Mouse (Mus musculus): ENCODE data around the gene Ifnk.
A peak's percentile ranks its signal among the peaks of the same experiment; 100 is the strongest.

Gene Ifnk

GRCm38 (mm10) chr4:35151756-35152155 lies at the start of gene Ifnk:
Gene Ifnk (plus strand): TSS chr4:35152056.
- no peak for DNase-seq (ENCODE audit: low read depth, low spot score)

- no peak for DNase-seq (ENCODE audit: low read depth, low spot score)
These were observed 46.6 kb upstream of the Ifnk start for GRCm38 (mm10) chr4:35105115-35105773.

- no peak for DNase-seq (ENCODE audit: low read depth, low spot score)
These were observed 39.4 kb upstream of the Ifnk start for GRCm38 (mm10) chr4:35112452-35112851.

- DNase-seq (ENCODE audit: low read depth, low spot score): no peak
These were observed 38.2 kb upstream of the Ifnk start for GRCm38 (mm10) chr4:35113516-35114248.

DNA sequence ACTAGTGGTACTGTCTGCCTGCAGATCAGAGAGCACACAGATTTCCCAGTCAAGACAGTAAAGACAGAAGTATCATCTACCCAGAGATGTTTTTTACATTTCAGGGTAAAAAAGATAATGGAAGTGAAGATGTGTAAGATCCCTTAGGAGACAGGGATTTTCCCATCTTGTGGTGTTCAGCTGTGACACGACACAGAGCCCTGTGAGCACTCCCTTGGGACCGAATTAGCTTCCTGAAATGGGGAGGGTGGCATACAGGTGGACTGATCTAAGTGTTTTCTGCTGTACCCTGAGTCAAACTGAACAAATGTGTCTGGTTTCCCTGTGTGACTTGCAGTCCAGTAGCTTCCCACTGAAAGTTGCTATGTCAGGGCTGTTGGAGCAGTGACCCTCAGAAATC lies 36.9 kb upstream of the Ifnk start:
- DNase-seq (ENCODE audit: low read depth, low spot score): no peak

- peak; percentile 42 for DNase-seq (ENCODE audit: low read depth, low spot score)
These were observed 35.9 kb upstream of the Ifnk start for GRCm38 (mm10) chr4:35115933-35116332.

DNA sequence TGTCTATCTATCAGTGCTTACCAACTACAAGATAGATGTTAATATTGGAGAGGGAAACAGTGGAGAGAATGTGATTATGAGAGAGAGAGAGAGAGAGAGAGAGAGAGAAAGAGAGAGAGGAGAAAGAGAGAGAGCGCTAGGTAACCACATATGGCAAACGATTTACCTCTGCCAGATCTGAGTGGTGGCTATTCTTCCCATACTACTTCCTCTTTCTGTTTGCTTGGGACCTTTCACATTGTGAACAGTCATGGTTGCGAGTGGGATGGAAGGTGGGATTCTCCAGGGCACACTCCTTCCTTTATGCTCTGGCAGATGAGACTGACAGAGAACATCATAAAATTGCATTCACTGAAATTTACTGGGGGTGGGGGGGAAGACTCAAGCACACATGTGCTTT lies 34.7 kb upstream of the Ifnk start:
- DNase-seq (ENCODE audit: low read depth, low spot score): no peak

DNA sequence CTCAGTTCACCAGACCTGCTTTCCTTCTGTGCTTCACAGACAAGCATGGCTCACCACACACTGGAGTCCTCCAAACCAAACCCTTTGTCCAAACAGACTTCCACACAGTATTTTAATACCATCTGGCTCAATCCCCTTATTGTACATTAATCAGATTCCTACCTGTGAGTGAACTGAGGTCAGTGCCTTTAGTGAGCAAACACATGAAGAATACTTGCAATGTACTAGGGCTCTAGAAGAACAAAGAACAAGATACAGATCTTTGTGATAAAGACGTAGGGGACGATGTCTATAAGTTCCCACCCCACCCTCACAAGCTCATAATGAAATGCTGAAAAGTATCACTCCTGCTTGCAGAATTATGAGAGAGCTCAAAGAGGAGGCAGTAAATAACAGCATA lies 33.0 kb upstream of the Ifnk start:
- no peak for DNase-seq (ENCODE audit: low read depth, low spot score)

DNA sequence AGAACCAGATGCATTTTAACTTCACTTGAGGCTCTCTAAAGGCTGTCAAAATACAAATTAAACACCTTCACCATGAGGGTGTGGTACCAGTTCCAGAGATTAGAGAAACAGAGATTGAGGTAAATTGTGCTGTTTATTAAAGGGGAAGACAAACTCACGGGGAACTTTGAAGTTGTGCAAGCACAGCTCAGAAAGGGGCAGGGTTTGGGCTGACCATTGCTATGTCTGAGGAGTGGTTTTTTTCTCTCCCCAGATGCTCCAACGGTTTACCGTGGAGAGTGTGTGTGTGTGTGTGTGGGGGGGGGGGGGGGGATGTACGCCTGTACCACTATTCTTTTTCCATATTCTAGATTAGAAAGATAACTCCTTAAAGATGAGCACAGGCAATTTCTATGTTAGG lies 31.7 kb upstream of the Ifnk start:
- no peak for DNase-seq (ENCODE audit: low read depth, low spot score)

GRCm38 (mm10) chr4:35120575-35120974 lies 31.3 kb upstream of the Ifnk start:
- no peak for DNase-seq (ENCODE audit: low read depth, low spot score)

DNA sequence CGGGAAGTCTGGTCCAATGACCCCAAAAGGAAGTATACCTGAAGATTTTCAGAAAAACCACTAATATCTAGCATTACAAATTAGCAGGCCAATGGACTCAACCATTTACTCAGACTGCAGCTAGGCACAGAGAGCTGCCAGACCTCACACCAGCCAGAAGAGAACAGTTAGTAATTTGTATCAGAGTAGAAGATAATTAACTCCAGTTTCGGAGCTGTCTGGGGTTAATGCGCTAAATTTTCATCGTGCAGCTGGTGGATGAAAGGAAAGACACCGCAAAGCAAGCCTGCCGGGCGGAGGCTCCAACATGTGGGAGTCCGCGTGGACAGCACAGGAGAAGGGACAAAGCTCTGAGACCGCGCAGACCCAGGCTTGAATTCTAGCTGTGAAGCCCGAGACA lies 30.8 kb upstream of the Ifnk start:
- peak; percentile 47 for DNase-seq (ENCODE audit: low read depth, low spot score)

DNA sequence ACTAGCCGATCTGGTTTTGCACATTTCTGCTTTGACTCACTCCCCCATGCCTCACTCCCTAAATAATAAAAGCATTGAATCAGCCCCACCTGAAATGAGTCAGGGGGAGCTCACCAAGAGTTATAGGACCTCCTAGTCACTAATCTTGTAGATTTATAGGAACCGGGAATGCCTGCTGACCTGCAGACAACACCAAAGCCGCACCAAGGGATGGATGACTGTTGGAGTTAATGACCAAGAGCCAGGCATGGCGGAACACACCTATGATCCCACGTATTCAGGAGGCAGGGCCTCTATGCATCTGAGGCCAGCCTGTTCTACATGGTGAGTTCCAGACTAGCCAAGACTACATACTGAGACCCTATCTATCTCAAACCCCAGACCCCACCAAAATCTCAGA lies 28.8 kb upstream of the Ifnk start:
- DNase-seq (ENCODE audit: low read depth, low spot score): no peak

DNA sequence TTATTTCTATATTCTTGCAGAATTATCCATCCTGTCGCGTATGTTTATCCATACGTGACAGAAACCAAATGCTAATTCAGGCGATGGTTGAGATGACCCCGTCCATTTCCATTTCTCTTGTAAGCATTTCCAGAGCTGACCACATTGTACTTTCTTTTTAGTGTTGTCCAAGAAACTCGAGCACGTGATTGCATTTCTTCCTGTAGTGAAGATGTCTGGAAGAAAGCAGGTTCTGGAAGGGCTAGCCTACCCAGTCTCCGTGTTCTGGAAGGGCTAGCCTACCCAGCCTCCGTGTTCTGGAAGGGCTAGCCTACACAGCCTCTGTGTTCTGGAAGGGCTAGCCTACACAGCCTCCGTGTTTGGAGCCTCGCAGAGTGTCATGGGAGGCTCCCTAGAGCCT lies 27.8 kb upstream of the Ifnk start:
- no peak for DNase-seq (ENCODE audit: low read depth, low spot score)

DNA sequence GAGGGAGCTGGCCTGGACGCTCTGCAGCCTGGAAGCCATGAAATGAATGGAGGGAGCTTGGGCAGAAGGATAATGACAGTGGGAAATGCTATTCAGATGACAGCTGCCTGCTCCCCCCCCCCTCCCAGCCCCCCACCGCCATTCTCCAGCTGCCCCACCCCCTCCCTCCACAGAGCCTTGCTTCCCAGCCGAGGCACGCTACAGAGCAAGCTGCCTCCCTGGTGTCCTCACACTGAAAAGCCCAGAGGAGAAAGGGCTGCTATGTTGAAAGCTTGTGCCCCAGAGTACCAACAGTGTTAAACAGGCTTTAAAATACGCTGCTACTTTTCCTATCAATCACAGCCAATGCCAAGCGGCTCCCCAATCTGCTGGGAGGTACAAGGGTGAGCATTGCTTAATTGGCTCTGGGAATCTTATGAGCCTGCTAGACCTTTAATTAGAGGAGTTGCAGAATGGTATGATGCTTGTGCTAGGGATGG lies 26.5 kb upstream of the Ifnk start:
- peak; percentile 26 for DNase-seq (ENCODE audit: low read depth, low spot score)

GRCm38 (mm10) chr4:35126776-35127175 lies 25.1 kb upstream of the Ifnk start:
- DNase-seq (ENCODE audit: low read depth, low spot score): no peak

DNA sequence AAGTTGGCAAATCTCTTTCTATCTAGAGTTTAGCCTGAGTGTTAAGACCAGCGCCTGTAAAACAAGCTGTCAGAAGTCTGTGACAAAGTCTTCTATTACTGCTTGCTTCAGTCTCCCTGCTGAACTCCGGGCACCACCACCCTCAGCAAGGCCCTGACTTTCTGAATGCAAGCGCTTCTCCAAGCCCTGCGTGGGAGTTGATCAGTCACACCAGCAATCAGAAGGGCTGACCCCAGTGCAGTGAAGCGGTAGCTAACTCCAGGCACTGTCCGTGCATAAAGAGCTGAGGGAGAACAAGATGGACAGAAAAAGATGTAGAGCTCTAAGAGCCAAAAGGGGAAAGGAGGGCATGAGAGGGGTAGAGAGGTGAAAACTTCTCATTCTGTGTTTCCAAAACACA lies 24.1 kb upstream of the Ifnk start:
- no peak for DNase-seq (ENCODE audit: low read depth, low spot score)

DNA sequence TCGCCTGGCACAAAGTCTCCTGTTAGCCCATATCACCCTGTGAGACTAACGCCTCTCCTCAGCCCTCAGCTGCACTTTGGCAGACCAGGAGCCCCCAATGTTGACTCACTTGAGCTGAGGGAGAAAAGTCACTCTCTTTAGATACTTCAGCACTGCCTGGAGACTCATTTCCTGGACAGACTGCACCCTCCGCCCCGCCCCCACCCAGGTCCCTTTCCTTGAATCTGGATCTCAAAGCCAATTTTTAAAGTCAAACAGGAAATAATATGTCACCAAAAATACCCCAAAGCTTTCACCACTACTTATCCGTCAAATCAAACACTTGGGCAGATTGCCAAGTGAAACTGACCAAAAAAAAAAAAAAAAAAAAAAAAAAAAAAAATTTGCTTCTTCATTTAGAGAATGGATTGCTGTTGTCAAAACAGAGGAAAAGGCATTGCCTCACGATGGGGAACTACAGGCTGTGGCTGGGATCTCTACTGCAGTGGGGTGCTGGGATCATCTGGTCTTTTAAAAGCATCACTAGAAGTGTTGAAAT lies 21.4 kb upstream of the Ifnk start:
- DNase-seq (ENCODE audit: low read depth, low spot score): no peak

DNA sequence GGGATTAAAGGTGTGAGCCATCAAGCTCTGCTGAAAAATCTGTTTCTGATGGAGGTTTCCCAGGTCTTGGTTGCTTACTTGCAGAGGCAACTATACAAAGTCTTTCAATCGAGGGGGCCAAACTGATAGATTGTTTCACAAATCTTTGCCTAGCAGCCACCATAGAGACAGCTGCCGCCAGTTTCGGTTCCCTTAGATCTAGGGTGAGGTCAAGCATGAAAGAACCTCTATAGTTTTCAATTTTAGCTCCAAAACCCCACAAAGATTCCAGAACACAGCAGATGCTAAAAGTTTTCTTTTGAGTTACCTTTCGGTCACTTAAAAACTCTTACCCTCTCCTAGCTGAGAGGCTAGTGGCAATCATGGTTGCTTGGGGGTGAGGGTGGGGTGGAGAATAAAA lies 20.3 kb upstream of the Ifnk start:
- DNase-seq (ENCODE audit: low read depth, low spot score): no peak

DNA sequence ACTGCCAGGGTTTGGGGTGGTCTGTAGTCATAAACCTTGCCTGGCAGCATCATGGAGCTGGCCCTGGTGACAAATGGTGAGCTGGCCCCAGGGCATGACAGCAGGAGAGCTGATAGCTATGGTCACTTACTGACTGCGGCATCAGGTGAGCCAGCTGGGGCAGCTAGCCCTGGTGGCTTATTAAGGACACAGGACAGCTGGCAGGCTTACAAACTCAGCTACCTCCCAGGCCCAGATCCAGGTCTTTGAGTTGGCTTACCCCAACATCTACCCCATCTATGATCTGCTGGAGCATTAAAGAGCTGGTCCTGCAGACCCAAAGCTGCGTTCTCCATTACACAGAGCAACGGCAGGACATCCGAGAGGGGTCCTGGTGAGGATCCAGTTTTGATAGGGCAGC lies 18.4 kb upstream of the Ifnk start:
- no peak for DNase-seq (ENCODE audit: low read depth, low spot score)

DNA sequence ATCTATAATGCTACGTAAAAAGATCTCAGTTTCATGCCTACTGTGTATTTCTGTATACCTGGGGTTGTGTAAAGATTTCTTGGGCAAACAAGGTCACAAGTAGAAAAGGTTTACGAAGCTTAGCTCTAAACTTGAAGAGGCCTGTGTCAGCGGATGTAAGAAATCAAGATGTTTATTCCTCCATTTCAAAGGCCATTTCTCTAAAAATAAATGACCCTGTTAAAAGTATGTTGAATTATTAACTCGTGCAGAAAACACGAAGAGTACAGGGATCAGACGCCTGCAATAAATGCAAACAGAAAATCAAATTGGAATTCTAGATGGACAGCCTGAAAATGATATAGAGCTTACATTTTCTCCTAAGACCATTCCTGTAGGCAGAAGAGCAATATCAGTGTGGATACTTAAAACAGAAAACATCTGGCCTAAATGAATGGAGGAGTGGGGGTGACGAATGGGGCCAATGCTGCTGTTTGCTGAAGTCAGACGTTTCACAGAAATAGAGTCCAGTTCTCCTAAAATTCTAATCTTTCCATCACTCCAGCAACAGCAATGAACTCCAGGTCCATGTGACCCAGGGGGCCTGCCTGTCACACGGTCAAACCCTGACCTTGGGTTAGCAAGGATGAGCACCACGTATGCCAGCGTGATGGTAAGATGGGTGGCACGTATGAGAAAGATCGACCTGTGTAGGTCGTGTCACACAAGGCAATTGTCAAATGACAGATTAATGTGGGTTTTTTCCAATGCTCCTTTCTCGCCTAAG lies 16.8 kb upstream of the Ifnk start:
- no peak for DNase-seq (ENCODE audit: low read depth, low spot score)

DNA sequence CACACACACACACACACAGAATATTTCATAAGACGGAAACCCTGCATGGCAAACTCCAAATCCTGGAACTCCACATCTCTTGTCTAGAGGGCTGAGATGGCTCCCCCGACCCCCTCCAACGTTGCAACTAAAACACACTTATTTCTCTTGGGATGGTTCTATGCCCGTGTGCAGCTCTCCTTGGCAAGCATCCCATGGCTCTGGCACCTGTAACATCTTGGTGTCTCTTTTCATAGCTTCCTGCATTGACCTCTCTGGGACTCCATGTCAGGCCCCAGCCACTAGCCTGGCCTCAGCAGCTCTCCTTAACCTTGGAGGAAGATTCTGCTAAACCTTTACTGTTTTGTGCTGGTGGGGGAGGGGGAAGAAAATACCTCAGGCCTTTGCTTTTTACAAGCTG lies 16.1 kb upstream of the Ifnk start:
- no peak for DNase-seq (ENCODE audit: low read depth, low spot score)

- no peak for DNase-seq (ENCODE audit: low read depth, low spot score)
These were observed 14.9 kb upstream of the Ifnk start for GRCm38 (mm10) chr4:35136996-35137395.

All from brain, adult 2 months (tissue).